Mouse (Mus musculus) olfactory bulb, adult 2 months (tissue): ENCODE data around the gene Prrg1.

Experiments used
- CTCF ChIP-seq: fragments of 200-500 bp; IDR thresholded peaks from 2 replicates; pipeline ENCODE4 v1.5.1; 2012; ENCODE audit warnings: low read depth, mild to moderate bottlenecking, low read length, moderate library complexity; ENCODE audit not compliant: insufficient read depth
- POLR2A ChIP-seq: fragments of 200-500 bp; IDR thresholded peaks from 2 replicates; pipeline ENCODE4 v1.6.1; 2012; ENCODE audit warnings: mild to moderate bottlenecking, low read depth, low read length, moderate library complexity; ENCODE audit not compliant: insufficient read depth

DNA sequence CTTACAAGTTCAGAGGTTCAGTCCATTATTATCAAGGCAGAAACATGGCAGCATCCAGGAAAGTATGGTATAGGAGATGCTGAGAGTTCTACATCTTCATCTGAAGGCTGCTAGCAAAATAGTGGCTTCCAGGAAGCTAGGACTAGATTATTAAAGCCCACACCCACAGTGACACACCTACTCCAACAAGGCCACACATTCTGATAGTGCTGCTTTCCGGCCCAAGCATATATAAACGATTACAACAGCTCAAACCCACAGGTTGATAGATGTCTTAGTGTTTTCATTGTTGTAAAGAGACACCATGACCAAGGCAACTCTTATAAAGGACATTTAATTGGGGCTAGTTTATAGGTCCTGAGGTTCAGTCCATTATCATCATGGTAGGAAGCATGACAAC is 30.3 kb downstream of the Prrg1 start:
- TF ChIP-seq POLR2A (no peak), CTCF (no peak)
